Mouse (Mus musculus) ES-E14 (cell line): Measurements from ENCODE around the gene Fbxo46.

Experiments
- CHD2 ChIP-seq: IDR thresholded peaks from 2 replicates; pipeline ENCODE4 v1.6.1; 2014; ENCODE audit warnings: mild to moderate bottlenecking, low read depth, low read length, inconsistent platforms
- HCFC1 ChIP-seq: IDR thresholded peaks from 2 replicates; pipeline ENCODE4 v1.6.1; 2012; ENCODE audit warnings: low read length, inconsistent platforms, borderline replicate concordance; ENCODE audit not compliant: insufficient read depth
- MAFK ChIP-seq: IDR thresholded peaks from 2 replicates; pipeline ENCODE4 v1.6.1; 2014; ENCODE audit warnings: mild to moderate bottlenecking, low read depth, low read length, inconsistent platforms; ENCODE audit not compliant: insufficient read depth
- ZC3H11A ChIP-seq: IDR thresholded peaks from 2 replicates; pipeline ENCODE4 v1.6.1; 2012; ENCODE audit warnings: low read depth, mild to moderate bottlenecking, inconsistent platforms, low read length, borderline replicate concordance
- ZNF384 ChIP-seq: IDR thresholded peaks from 2 replicates; pipeline ENCODE4 v1.6.1; 2012; ENCODE audit warnings: low read depth, low read length, inconsistent platforms

- TF ChIP-seq ZC3H11A (no peak), ZNF384 (no peak), MAFK (no peak), CHD2 (no peak), HCFC1 (no peak)
Measured at GRCm38 (mm10) chr7:19097863-19098262, 21.8 kb upstream of the Fbxo46 start.
